Mouse (Mus musculus): Measurements from ENCODE around the gene Sfxn4. TPM values are rescaled to one million over a fixed set of nuclear protein-coding genes. Genes with fewer than 3 reads are reported as not detected.
"Not testable (repeated sequence)": the region's sequence is repeated elsewhere in the genome, so short reads cannot be mapped to it uniquely, and the experiment has no call there.

The Sfxn4 gene
- total RNA-seq, 2 experiments from 2014 or later: 1.6 to 1.9 TPM

- intact Hi-C loops (cut with DNase I; ENCODE audit: low total_unique reads); DNase-seq: not testable (repeated sequence)
Observed at GRCm38 (mm10) chr19:60866169-60866568, 4.9 kb upstream of the Sfxn4 start.

- DNase-seq: no peak
- intact Hi-C loops (cut with DNase I; ENCODE audit: low total_unique reads): no loop called here
Observed at GRCm38 (mm10) chr19:60845731-60846130, 15.5 kb downstream of the Sfxn4 start.

- no peak for DNase-seq
- intact Hi-C loops (cut with DNase I; ENCODE audit: low total_unique reads): no loop called here
Observed at GRCm38 (mm10) chr19:60843324-60843723, 18.0 kb downstream of the Sfxn4 start.

- intact Hi-C loops (cut with DNase I; ENCODE audit: low total_unique reads): no loop called here
- DNase-seq: peak; percentile 61
Observed at GRCm38 (mm10) chr19:60837747-60838146, 23.5 kb downstream of the Sfxn4 start.

GRCm38 (mm10) chr19:60818677-60819076 is 42.6 kb downstream of the Sfxn4 start:
- intact Hi-C loops (cut with DNase I; ENCODE audit: low total_unique reads): no loop called here
- no peak for DNase-seq

- intact Hi-C loops (cut with DNase I; ENCODE audit: low total_unique reads): no loop called here
- DNase-seq: no peak
Observed at GRCm38 (mm10) chr19:60813133-60813532, 48.1 kb downstream of the Sfxn4 start.

- no peak for DNase-seq
- intact Hi-C loops (cut with DNase I; ENCODE audit: low total_unique reads): no loop called here
Observed at GRCm38 (mm10) chr19:60812036-60812389, 49.3 kb downstream of the Sfxn4 start.

- intact Hi-C loops (cut with DNase I; ENCODE audit: low total_unique reads): no loop called here
- peak; percentile 93 for DNase-seq
Observed at GRCm38 (mm10) chr19:60811098-60812035, 49.9 kb downstream of the Sfxn4 start, which contains the start of gene Fam45a. Gene Fam45a, plus strand, starts transcription at chr19:60811585.

- DNase-seq: no peak
- intact Hi-C loops (cut with DNase I; ENCODE audit: low total_unique reads): no loop called here
Observed at GRCm38 (mm10) chr19:60809927-60810326, 51.4 kb downstream of the Sfxn4 start.

GRCm38 (mm10) chr19:60804903-60805302 is 56.4 kb downstream of the Sfxn4 start:
- intact Hi-C loops (cut with DNase I; ENCODE audit: low total_unique reads): no loop called here
- no peak for DNase-seq

- intact Hi-C loops (cut with DNase I; ENCODE audit: low total_unique reads): no loop called here
- DNase-seq: no peak
Observed at GRCm38 (mm10) chr19:60799867-60800569, 61.3 kb downstream of the Sfxn4 start.

GRCm38 (mm10) chr19:60797415-60797814 is 63.9 kb downstream of the Sfxn4 start:
- DNase-seq: no peak
- intact Hi-C loops (cut with DNase I; ENCODE audit: low total_unique reads): no loop called here

GRCm38 (mm10) chr19:60795244-60795643 is 66.0 kb downstream of the Sfxn4 start:
- no peak for DNase-seq
- intact Hi-C loops (cut with DNase I; ENCODE audit: low total_unique reads): no loop called here

- intact Hi-C loops (cut with DNase I; ENCODE audit: low total_unique reads): no loop called here
- DNase-seq: no peak
Observed at GRCm38 (mm10) chr19:60793170-60793707, 68.0 kb downstream of the Sfxn4 start.

- intact Hi-C loops (cut with DNase I; ENCODE audit: low total_unique reads): no loop called here
- DNase-seq: no peak
Observed at GRCm38 (mm10) chr19:60791164-60791563, 70.1 kb downstream of the Sfxn4 start.

GRCm38 (mm10) chr19:60790551-60791161 is 70.6 kb downstream of the Sfxn4 start, which contains the start of gene Eif3a:
Gene Eif3a, minus strand, starts transcription at chr19:60790658.
- intact Hi-C loops (cut with DNase I; ENCODE audit: low total_unique reads): no loop called here
- peak; percentile 95 for DNase-seq

GRCm38 (mm10) chr19:60789919-60790506 is 71.3 kb downstream of the Sfxn4 start:
- intact Hi-C loops (cut with DNase I; ENCODE audit: low total_unique reads): no loop called here

GRCm38 (mm10) chr19:60789452-60789851 is 71.8 kb downstream of the Sfxn4 start:
- DNase-seq: no peak

More at GRCm38 (mm10) chr19:60789919-60790506, 71.3 kb downstream of the Sfxn4 start:
- peak; percentile 63 for DNase-seq

GRCm38 (mm10) chr19:60788214-60788960 is 72.9 kb downstream of the Sfxn4 start:
- intact Hi-C loops (cut with DNase I; ENCODE audit: low total_unique reads): no loop called here
- DNase-seq: no peak

More at GRCm38 (mm10) chr19:60789452-60789851, 71.8 kb downstream of the Sfxn4 start:
- intact Hi-C loops (cut with DNase I; ENCODE audit: low total_unique reads): no loop called here
